Mouse (Mus musculus): ENCODE measurements around the gene Fbl. TPM values are rescaled to one million over a fixed set of nuclear protein-coding genes. Genes with fewer than 3 reads are reported as not detected.
"Not testable (repeated sequence)": the region's sequence is repeated elsewhere in the genome, so short reads cannot be mapped to it uniquely, and the experiment has no call there.

The Fbl gene
- total and polyA plus RNA-seq, 3 experiments = 78.3 to 585 (median 148) TPM

- Histone ChIP-seq H3K27me3 (ENCODE audit: insufficient read depth, low read length) (peaks cover 41% of the 10 kb centered on the region), H3K4me1 (ENCODE audit: insufficient read depth, low read depth, low read length) (peaks cover 24% of the 10 kb centered on the region), H3K36me3 (replicated peaks) (no peaks in the 10 kb centered on the region), H3K9me3 (replicated peaks) (peaks cover 6% of the 10 kb centered on the region), H3K4me3 (ENCODE audit: low read depth, low read length) (no peak overlapping the region)
- ATAC-seq (ENCODE audit: extremely low read depth, insufficient number of reproducible peaks, low FRiP score, poor library complexity, severe bottlenecking) (no peak), DNase-seq (ENCODE audit: low spot score) (no peak)
- TF ChIP-seq POLR2AphosphoS5 (IDR thresholded peaks at IDR 0.05; ENCODE audit: insufficient replicate concordance, low read depth, low read length) (no peak), GATA2 (IDR thresholded peaks at IDR 0.05; ENCODE audit: borderline replicate concordance, low read depth, low read length) (no peak), TAL1 (conservative IDR thresholded peaks at IDR 0.05; ENCODE audit: low read depth, low read length) (no peak), CTCF (IDR thresholded peaks at IDR 0.05; ENCODE audit: low read depth, low read length) (no peak), GATA1 (IDR thresholded peaks at IDR 0.05; ENCODE audit: borderline replicate concordance, low read length) (no peak)
Observed at GRCm38 (mm10) chr7:28206044-28206600, 36.6 kb downstream of the Fbl start.

DNA sequence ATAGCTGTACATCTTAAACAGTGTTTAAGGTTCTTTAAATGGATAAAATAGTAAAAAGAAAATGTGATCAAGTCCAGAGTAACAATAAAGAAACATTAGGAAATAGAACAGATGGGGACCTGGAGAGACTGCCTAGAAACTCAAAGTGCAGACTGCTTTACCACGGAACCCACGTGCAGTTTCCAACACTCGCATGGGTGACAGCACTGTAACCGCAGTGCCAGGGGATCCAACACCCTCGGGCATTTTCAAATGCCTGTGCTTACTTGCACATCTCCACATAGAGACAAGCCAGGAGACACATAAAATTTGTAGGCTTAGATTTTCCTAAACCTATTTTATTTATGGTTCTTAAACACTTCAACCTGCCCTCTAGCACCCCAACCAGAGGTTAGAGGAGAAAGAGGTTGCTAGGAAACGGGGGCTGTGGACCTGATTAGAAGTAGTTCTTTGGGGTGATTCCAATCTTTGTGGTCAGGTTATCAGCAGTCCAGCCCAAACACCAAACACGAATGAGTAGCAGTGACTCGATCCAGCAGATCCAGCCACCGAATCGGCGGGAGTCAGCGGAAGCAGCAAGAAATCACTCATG, 39.0 kb downstream of the Fbl start:
- Histone ChIP-seq H3K36me3 (replicated peaks) (no peaks in the 10 kb centered on the region), H3K9me3 (replicated peaks) (peaks cover 4% of the 10 kb centered on the region), H3K27me3 (ENCODE audit: insufficient read depth, low read length) (peaks cover 43% of the 10 kb centered on the region), H3K4me3 (ENCODE audit: low read depth, low read length) (peak overlapping the region; percentile 44; the same call in 1 of the 2 replicates), H3K4me1 (ENCODE audit: insufficient read depth, low read depth, low read length) (peaks cover 21% of the 10 kb centered on the region)
- TF ChIP-seq CTCF (IDR thresholded peaks at IDR 0.05; ENCODE audit: low read depth, low read length) = no peak
- TF ChIP-seq TAL1 (conservative IDR thresholded peaks at IDR 0.05; ENCODE audit: low read depth, low read length) = peak; percentile 38; the same call in 1 of the 2 replicates
- TF ChIP-seq GATA1 (IDR thresholded peaks at IDR 0.05; ENCODE audit: borderline replicate concordance, low read length) = no peak
- DNase-seq (ENCODE audit: low spot score) (peak; percentile 21), ATAC-seq (ENCODE audit: extremely low read depth, insufficient number of reproducible peaks, low FRiP score, poor library complexity, severe bottlenecking) (peak; percentile 66; the same call in 1 of the 2 replicates)

GRCm38 (mm10) chr7:28208988-28209508, 39.5 kb downstream of the Fbl start:
- Histone ChIP-seq H3K4me1 (ENCODE audit: insufficient read depth, low read depth, low read length) (peaks cover 23% of the 10 kb centered on the region), H3K4me3 (ENCODE audit: low read depth, low read length) (peak overlapping the region; percentile 44; the same call in 1 of the 2 replicates), H3K27me3 (ENCODE audit: insufficient read depth, low read length) (peaks cover 45% of the 10 kb centered on the region), H3K36me3 (replicated peaks) (no peaks in the 10 kb centered on the region), H3K9me3 (replicated peaks) (no peaks in the 10 kb centered on the region)
- peak; percentile 57; the same call in 1 of the 2 replicates for ATAC-seq (ENCODE audit: extremely low read depth, insufficient number of reproducible peaks, low FRiP score, poor library complexity, severe bottlenecking)
- DNase-seq (ENCODE audit: low spot score) = no peak
- no peak for TF ChIP-seq GATA1 (IDR thresholded peaks at IDR 0.05; ENCODE audit: borderline replicate concordance, low read length)
- TF ChIP-seq POLR2AphosphoS5 (IDR thresholded peaks at IDR 0.05; ENCODE audit: insufficient replicate concordance, low read depth, low read length) = no peak
- TF ChIP-seq GATA2 (IDR thresholded peaks at IDR 0.05; ENCODE audit: borderline replicate concordance, low read depth, low read length) = no peak
- TF ChIP-seq TAL1 (conservative IDR thresholded peaks at IDR 0.05; ENCODE audit: low read depth, low read length) = no peak
- TF ChIP-seq CTCF (IDR thresholded peaks at IDR 0.05; ENCODE audit: low read depth, low read length) = no peak

DNA sequence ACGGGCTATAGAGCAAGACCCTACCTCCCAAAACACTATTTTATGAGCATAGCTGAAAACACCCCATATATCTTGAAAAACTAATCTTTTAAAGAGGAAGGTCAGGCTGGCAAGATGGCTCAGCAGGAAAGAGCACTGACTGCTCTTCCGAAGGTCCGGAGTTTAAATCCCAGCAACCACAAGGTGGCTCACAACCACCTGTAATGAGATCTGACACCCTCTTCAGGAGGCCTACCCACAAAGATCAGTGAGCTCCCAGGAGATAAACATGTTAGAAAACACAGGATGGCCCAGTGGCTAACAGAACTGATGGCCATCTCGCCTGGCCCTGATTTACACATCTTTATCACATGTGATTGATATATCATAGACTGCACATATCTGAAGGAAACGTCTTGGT, 41.2 kb downstream of the Fbl start:
- TF ChIP-seq CTCF (IDR thresholded peaks at IDR 0.05; ENCODE audit: low read depth, low read length) (no peak), GATA2 (IDR thresholded peaks at IDR 0.05; ENCODE audit: borderline replicate concordance, low read depth, low read length) (no peak), GATA1 (IDR thresholded peaks at IDR 0.05; ENCODE audit: borderline replicate concordance, low read length) (no peak), TAL1 (conservative IDR thresholded peaks at IDR 0.05; ENCODE audit: low read depth, low read length) (no peak), POLR2AphosphoS5 (IDR thresholded peaks at IDR 0.05; ENCODE audit: insufficient replicate concordance, low read depth, low read length) (no peak)
- ATAC-seq (ENCODE audit: extremely low read depth, insufficient number of reproducible peaks, low FRiP score, poor library complexity, severe bottlenecking) = no peak

DNA sequence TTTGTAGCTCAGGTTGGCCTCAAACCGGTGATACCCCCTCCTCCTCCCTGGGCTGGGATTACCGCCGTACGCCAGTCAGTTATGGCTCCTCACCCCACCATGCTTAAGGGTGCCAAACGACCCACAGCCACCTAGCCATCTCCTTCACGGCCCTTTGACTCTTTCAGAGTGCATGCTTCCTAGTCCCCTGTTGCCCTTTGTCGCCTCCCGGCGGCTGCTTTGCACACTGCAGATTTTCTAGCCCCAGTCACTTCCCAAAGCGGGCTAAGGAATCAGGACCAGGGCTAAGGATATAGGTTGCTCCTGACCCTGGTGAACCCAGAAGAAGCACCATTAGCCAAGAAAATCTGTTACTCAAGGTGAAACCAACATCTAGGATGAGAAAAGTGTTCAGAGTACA, 44.6 kb downstream of the Fbl start:
- TF ChIP-seq CTCF (IDR thresholded peaks at IDR 0.05; ENCODE audit: low read depth, low read length) (peak; percentile 84), GATA2 (IDR thresholded peaks at IDR 0.05; ENCODE audit: borderline replicate concordance, low read depth, low read length) (no peak), POLR2AphosphoS5 (IDR thresholded peaks at IDR 0.05; ENCODE audit: insufficient replicate concordance, low read depth, low read length) (no peak), GATA1 (IDR thresholded peaks at IDR 0.05; ENCODE audit: borderline replicate concordance, low read length) (no peak)

More for the DNA sequence above, 41.2 kb downstream of the Fbl start:
- H3K9me3 ChIP-seq (replicated peaks) = no peaks in the 10 kb centered on the region
- no peak overlapping the region for H3K4me3 ChIP-seq (ENCODE audit: low read depth, low read length)
- no peaks in the 10 kb centered on the region for H3K36me3 ChIP-seq (replicated peaks)
- no peak for DNase-seq (ENCODE audit: low spot score)
- H3K4me1 ChIP-seq (ENCODE audit: insufficient read depth, low read depth, low read length) = peaks cover 35% of the 10 kb centered on the region
- H3K27me3 ChIP-seq (ENCODE audit: insufficient read depth, low read length) = peaks cover 40% of the 10 kb centered on the region

DNA sequence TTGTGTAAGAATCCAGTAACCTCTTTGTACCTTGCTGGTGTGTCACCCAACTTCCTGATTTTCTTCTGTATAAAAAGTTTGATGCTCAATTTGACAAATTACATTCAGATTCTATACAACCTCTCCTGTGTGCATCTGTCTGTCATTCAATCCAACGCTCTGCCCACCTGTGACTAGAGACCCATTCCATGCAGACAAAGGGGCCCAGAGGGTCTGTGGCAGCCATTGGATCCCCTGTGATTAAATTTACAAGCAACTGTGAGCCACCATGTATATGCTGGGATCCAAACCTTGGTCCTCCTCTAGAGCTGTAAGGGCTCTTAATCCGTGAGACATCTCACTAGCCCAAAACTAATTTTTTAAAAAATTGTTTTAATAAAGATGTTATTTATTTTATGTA, 46.4 kb downstream of the Fbl start:
- DNase-seq (ENCODE audit: low spot score); H3K9me3 ChIP-seq (replicated peaks); H3K36me3 ChIP-seq (replicated peaks); ATAC-seq (ENCODE audit: extremely low read depth, insufficient number of reproducible peaks, low FRiP score, poor library complexity, severe bottlenecking); H3K4me3 ChIP-seq (ENCODE audit: low read depth, low read length): not testable (repeated sequence)
- Histone ChIP-seq H3K4me1 (ENCODE audit: insufficient read depth, low read depth, low read length) (peaks cover 15% of the 10 kb centered on the region), H3K27me3 (ENCODE audit: insufficient read depth, low read length) (peaks cover 17% of the 10 kb centered on the region)

More for the DNA sequence above, 44.6 kb downstream of the Fbl start:
- ATAC-seq (ENCODE audit: extremely low read depth, insufficient number of reproducible peaks, low FRiP score, poor library complexity, severe bottlenecking) (no peak), DNase-seq (ENCODE audit: low spot score) (peak; percentile 68)
- peaks cover 17% of the 10 kb centered on the region for H3K4me1 ChIP-seq (ENCODE audit: insufficient read depth, low read depth, low read length)
- no peaks in the 10 kb centered on the region for H3K9me3 ChIP-seq (replicated peaks)
- H3K4me3 ChIP-seq (ENCODE audit: low read depth, low read length) = no peak overlapping the region
- H3K36me3 ChIP-seq (replicated peaks) = no peaks in the 10 kb centered on the region
- H3K27me3 ChIP-seq (ENCODE audit: insufficient read depth, low read length) = peaks cover 21% of the 10 kb centered on the region

DNA sequence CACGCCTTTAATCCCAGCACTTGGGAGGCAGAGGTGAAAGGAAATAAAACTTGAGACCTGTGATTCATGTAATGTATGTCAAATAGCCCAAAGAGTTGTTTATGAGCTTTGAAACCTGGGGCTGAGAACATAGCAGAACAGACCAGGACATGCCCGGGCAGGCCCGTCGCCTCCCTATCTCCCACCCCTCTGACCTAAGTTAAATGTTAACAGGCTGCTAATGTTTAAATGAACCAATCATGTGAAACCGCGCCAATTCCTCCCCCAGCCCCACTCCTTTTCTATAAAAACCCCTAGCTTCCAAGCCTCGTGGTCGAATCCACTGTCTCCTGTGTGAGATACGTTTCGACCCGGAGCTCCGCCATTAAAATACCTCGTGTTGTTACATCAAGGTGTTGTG, 48.3 kb downstream of the Fbl start:
- H3K4me3 ChIP-seq (ENCODE audit: low read depth, low read length); H3K9me3 ChIP-seq (replicated peaks); DNase-seq (ENCODE audit: low spot score); ATAC-seq (ENCODE audit: extremely low read depth, insufficient number of reproducible peaks, low FRiP score, poor library complexity, severe bottlenecking); H3K36me3 ChIP-seq (replicated peaks): not testable (repeated sequence)
- Histone ChIP-seq H3K27me3 (ENCODE audit: insufficient read depth, low read length) (peaks cover 17% of the 10 kb centered on the region), H3K4me1 (ENCODE audit: insufficient read depth, low read depth, low read length) (peaks cover 15% of the 10 kb centered on the region)

- not testable (repeated sequence) for H3K9me3 ChIP-seq (replicated peaks); H3K4me3 ChIP-seq (ENCODE audit: low read depth, low read length); ATAC-seq (ENCODE audit: extremely low read depth, insufficient number of reproducible peaks, low FRiP score, poor library complexity, severe bottlenecking); H3K27me3 ChIP-seq (ENCODE audit: insufficient read depth, low read length); DNase-seq (ENCODE audit: low spot score); H3K36me3 ChIP-seq (replicated peaks)
- H3K4me1 ChIP-seq (ENCODE audit: insufficient read depth, low read depth, low read length) = peaks cover 13% of the 10 kb centered on the region
Observed at GRCm38 (mm10) chr7:28218951-28219740, 49.6 kb downstream of the Fbl start.

GRCm38 (mm10) chr7:28226836-28227235, 57.3 kb downstream of the Fbl start:
- DNase-seq (ENCODE audit: low spot score); H3K27me3 ChIP-seq (ENCODE audit: insufficient read depth, low read length); H3K4me3 ChIP-seq (ENCODE audit: low read depth, low read length); H3K4me1 ChIP-seq (ENCODE audit: insufficient read depth, low read depth, low read length); H3K36me3 ChIP-seq (replicated peaks); H3K9me3 ChIP-seq (replicated peaks); ATAC-seq (ENCODE audit: extremely low read depth, insufficient number of reproducible peaks, low FRiP score, poor library complexity, severe bottlenecking): not testable (repeated sequence)
